Mouse (Mus musculus) C2C12 (cell line): ENCODE measurements around the gene Tmem218.

ENCODE experiments used
- CEBPB ChIP-seq: IDR thresholded peaks from one replicate; pipeline ENCODE4 v1.6.1; 2011; ENCODE audit warnings: low read depth, mild to moderate bottlenecking, control low read depth, moderate library complexity
- CTCF ChIP-seq: IDR thresholded peaks from one replicate; pipeline ENCODE4 v1.5.1; 2011; ENCODE audit not compliant: control insufficient read depth, insufficient read depth, insufficient read length
- FOSL1 ChIP-seq: IDR thresholded peaks from one replicate; pipeline ENCODE4 v1.8.0; 2011; ENCODE audit warnings: mild to moderate bottlenecking, low read length; ENCODE audit not compliant: poor library complexity, insufficient read depth, severe bottlenecking
- MYOG ChIP-seq: IDR thresholded peaks from one replicate; pipeline ENCODE4 v1.6.1; 2011; ENCODE audit not compliant: control insufficient read depth, insufficient read length; ENCODE audit errors: extremely low read depth
- USF1 ChIP-seq: IDR thresholded peaks from one replicate; pipeline ENCODE4 v1.6.1; 2011; ENCODE audit warnings: low read depth, mild to moderate bottlenecking, control low read depth, moderate library complexity

DNA sequence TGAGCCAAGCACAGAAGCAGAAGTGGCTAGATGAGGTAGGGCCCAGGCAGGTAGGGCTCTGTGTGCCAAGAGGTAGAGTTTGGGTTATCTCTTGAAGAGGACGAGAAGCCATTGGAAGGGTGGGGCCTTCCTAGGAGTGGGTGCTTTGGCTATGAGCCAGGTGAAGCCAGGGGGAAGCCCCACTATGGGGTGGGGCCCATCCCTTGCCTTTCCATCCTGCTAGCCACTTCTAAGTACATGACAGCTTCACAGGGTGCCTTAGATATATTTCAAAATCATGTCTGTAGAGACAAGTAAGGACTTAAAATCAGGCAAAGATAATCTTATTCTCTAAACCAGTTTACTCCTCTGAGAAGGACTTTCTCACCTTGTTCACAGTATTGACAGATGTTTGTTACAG, 36.6 kb downstream of the Tmem218 start:
- TF ChIP-seq CTCF (no peak), CEBPB (no peak), FOSL1 (no peak), MYOG (no peak), USF1 (no peak)
